Mouse (Mus musculus): ENCODE data around the gene Zcwpw1.

GRCm38 (mm10) chr5:137787151-137787928, at the start of gene Zcwpw1, which contains the start of gene Mepce:
- TF ChIP-seq EP300 (optimal IDR thresholded peaks at IDR 0.05) (no peak), CTCF (IDR thresholded peaks at IDR 0.05; ENCODE audit: low read depth) (peak; percentile 89)
